ENCODE assay signal across 10 mouse cellular contexts in genomic region chr5:66967646-66968045, GRCm38 (mm10).
DNase-seq lines count a peak whose midpoint lies in the region; ATAC-seq lines count a peak whose summit lies in the region.
"Had no signal": no experiment of that assay in that cellular context is flagged by ENCODE, and none has a peak within 500 bp of the region (broad histone marks: within the 10 kb centered on the region; RNA-seq: fewer than 3 reads in every experiment).

No protein-coding gene starts in this region.

- peak overlapping the region; percentile 37 for H3K4me3 ChIP-seq in heart, embryonic 10.5 days
- H3K4me3 ChIP-seq in neural tube, embryonic 11.5 days (ENCODE audit: low read depth, low read length), result no peak overlapping the region
- H3K4me3 ChIP-seq in limb, embryonic 15.5 days, result peak overlapping the region; percentile 14; the same call in 1 of the 2 replicates

- H3K4me2 ChIP-seq in neural tube, embryonic 11.5 days (ENCODE audit: low read depth), result peak overlapping the region; percentile 43
- H3K4me2 ChIP-seq in limb, embryonic 15.5 days, result peak overlapping the region; percentile 41

- intact Hi-C loops in heart, postnatal 25 days (cut with DNase I), result no loop called here

- peak overlapping the region; percentile 24; the same call in 1 of the 2 replicates for H3K9ac ChIP-seq in neural tube, embryonic 11.5 days (ENCODE audit: low read length)
- no peak overlapping the region for H3K9ac ChIP-seq in limb, embryonic 15.5 days

- no peak for DNase-seq in heart, embryonic 10.5 days (ENCODE audit: low spot score)
- no peak for DNase-seq in heart, postnatal 25 days (ENCODE audit: low spot score)
- DNase-seq in neural tube, embryonic 11.5 days (ENCODE audit: low spot score), result no peak
- DNase-seq in neural tube, embryonic 10.5 days (ENCODE audit: extremely low spot score, low spot score), result no peak
- no peak for DNase-seq in ovary, adult 18-20 months (ENCODE audit: low spot score)
- no peak for DNase-seq in thymus, postnatal 36 days
- no peak for DNase-seq in cerebellum, adult 8-10 months
- DNase-seq: liver; thymus, postnatal 14 days had no signal

- WGBS in heart, embryonic 10.5 days, result 57% methylated on average over 4 of the region's 4 CpGs
- WGBS in neural tube, embryonic 11.5 days, result 28% methylated on average over 4 of the region's 4 CpGs
- 32% methylated on average over 4 of the region's 4 CpGs for WGBS in limb, embryonic 15.5 days

- H3K9me3 ChIP-seq in heart, embryonic 10.5 days, result no peaks in the 10 kb centered on the region
- no peaks in the 10 kb centered on the region for H3K9me3 ChIP-seq in neural tube, embryonic 11.5 days (ENCODE audit: control insufficient read depth, low read length)
- no peaks in the 10 kb centered on the region for H3K9me3 ChIP-seq in limb, embryonic 15.5 days

- peaks cover 16% of the 10 kb centered on the region for H3K4me1 ChIP-seq in heart, embryonic 10.5 days
- H3K4me1 ChIP-seq in neural tube, embryonic 11.5 days (ENCODE audit: control insufficient read depth, insufficient read depth, low read length), result peaks cover 36% of the 10 kb centered on the region
- peaks cover 34% of the 10 kb centered on the region for H3K4me1 ChIP-seq in limb, embryonic 15.5 days

- peaks cover 13% of the 10 kb centered on the region; the same call in 1 of the 2 replicates for H3K27me3 ChIP-seq in heart, embryonic 10.5 days (ENCODE audit: insufficient read depth, poor library complexity, severe bottlenecking)
- no peaks in the 10 kb centered on the region for H3K27me3 ChIP-seq in neural tube, embryonic 11.5 days (ENCODE audit: control insufficient read depth, insufficient read depth, low read length)
- H3K27me3 ChIP-seq in limb, embryonic 15.5 days, result no peaks in the 10 kb centered on the region

- H3K36me3 ChIP-seq in heart, embryonic 10.5 days, result no peaks in the 10 kb centered on the region
- no peaks in the 10 kb centered on the region for H3K36me3 ChIP-seq in neural tube, embryonic 11.5 days (ENCODE audit: control insufficient read depth, insufficient read depth, low read length)
- H3K36me3 ChIP-seq in limb, embryonic 15.5 days, result 0 out of 2 replicates have a peak, but pooled peaks cover 2% of the 10 kb centered on the region

- ATAC-seq in neural tube, embryonic 11.5 days (ENCODE audit: insufficient read depth, low FRiP score, low TSS enrichment), result peak; percentile 38; the same call in 1 of the 2 replicates
- no peak for ATAC-seq in limb, embryonic 15.5 days (ENCODE audit: insufficient number of reproducible peaks, low FRiP score, low TSS enrichment, low read depth)

- H3K27ac ChIP-seq in heart, embryonic 10.5 days, result peak overlapping the region; percentile 62; the same call in 1 of the 2 replicates
- peak overlapping the region; percentile 73 for H3K27ac ChIP-seq in neural tube, embryonic 11.5 days (ENCODE audit: low read depth, low read length)
- peak overlapping the region; percentile 84 for H3K27ac ChIP-seq in limb, embryonic 15.5 days
